Mouse (Mus musculus): ENCODE measurements around the gene Map3k13. TPM values are rescaled to one million over a fixed set of nuclear protein-coding genes. Genes with fewer than 3 reads are reported as not detected.

Gene Map3k13
- polyA plus RNA-seq, 1 experiment from 2014 or later: 3.5 TPM

DNA sequence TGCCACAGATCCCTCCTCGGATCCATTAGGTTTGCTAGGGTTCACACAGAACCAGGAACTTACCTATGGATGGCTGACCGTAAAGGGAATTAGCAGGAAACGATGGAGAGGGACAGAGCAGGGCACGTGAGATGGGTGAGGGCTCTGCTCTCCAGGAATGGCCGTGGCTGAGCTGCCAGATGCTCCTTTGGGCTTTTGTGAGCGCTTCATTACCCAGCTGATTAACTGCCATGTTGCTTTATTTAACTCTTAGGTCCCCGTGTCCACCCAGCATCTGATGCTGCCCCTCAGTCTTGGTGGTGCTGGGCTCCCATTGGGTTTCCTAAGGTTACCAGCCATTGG lies 21.5 kb downstream of the Map3k13 start:
- no peak overlapping the region for H3K9ac ChIP-seq (ENCODE audit: low read length)
- H3K4me2 ChIP-seq (ENCODE audit: low read depth, low read length, severe bottlenecking): no peak overlapping the region
- H3K27me3 ChIP-seq (ENCODE audit: control insufficient read depth, insufficient read depth, low read length): no peaks in the 10 kb centered on the region
- no peaks in the 10 kb centered on the region for H3K9me3 ChIP-seq (ENCODE audit: control insufficient read depth, low read length)
- ATAC-seq (replicated peaks; ENCODE audit: low FRiP score) (no peak), DNase-seq (ENCODE audit: low spot score) (no peak)
- no peak overlapping the region for H3K27ac ChIP-seq (ENCODE audit: low read depth, low read length)
- H3K36me3 ChIP-seq (ENCODE audit: control insufficient read depth, insufficient read depth, low read length): no peaks in the 10 kb centered on the region
- no peak overlapping the region for H3K4me3 ChIP-seq (ENCODE audit: low read depth, low read length)
- H3K4me1 ChIP-seq (replicated peaks; ENCODE audit: control insufficient read depth, insufficient read depth, low read length): no peaks in the 10 kb centered on the region
- WGBS: 60% methylated on average over 7 of the region's 7 CpGs

GRCm38 (mm10) chr16:21818132-21818531 lies 24.0 kb downstream of the Map3k13 start:
- Histone ChIP-seq H3K27ac (ENCODE audit: low read depth, low read length) (no peak overlapping the region), H3K4me3 (ENCODE audit: low read depth, low read length) (no peak overlapping the region), H3K4me2 (ENCODE audit: low read depth, low read length, severe bottlenecking) (no peak overlapping the region), H3K9me3 (ENCODE audit: control insufficient read depth, low read length) (no peaks in the 10 kb centered on the region), H3K36me3 (ENCODE audit: control insufficient read depth, insufficient read depth, low read length) (no peaks in the 10 kb centered on the region), H3K9ac (ENCODE audit: low read length) (no peak overlapping the region), H3K4me1 (replicated peaks; ENCODE audit: control insufficient read depth, insufficient read depth, low read length) (no peaks in the 10 kb centered on the region), H3K27me3 (ENCODE audit: control insufficient read depth, insufficient read depth, low read length) (no peaks in the 10 kb centered on the region)
- 52% methylated on average over 9 of the region's 9 CpGs for WGBS
- DNase-seq (ENCODE audit: low spot score) (no peak), ATAC-seq (replicated peaks; ENCODE audit: low FRiP score) (no peak)

DNA sequence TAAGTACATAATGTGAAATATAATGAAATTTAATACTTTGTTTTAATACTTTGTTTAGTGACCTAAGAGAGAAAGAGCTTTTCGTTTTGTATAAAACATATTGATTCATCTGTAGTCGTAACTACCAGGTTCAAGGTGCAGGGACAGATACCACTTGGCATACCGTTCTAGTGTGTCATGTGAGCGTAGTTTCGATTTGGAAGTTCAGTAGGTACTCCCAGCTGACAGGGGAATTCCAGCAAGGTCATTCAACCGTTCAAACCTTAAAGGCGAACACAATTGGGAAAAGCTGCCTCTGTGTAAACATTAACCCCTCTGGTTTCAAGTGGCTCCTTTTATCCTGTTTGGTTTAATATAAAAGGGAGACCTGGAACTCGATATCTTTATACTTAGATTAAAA lies 24.5 kb downstream of the Map3k13 start:
- no peak overlapping the region for H3K4me2 ChIP-seq (ENCODE audit: low read depth, low read length, severe bottlenecking)
- WGBS: 62% methylated on average over 8 of the region's 8 CpGs
- no peak overlapping the region for H3K9ac ChIP-seq (ENCODE audit: low read length)
- no peak for DNase-seq (ENCODE audit: low spot score)
- no peaks in the 10 kb centered on the region for H3K9me3 ChIP-seq (ENCODE audit: control insufficient read depth, low read length)
- H3K4me3 ChIP-seq (ENCODE audit: low read depth, low read length): no peak overlapping the region
- no peak overlapping the region for H3K27ac ChIP-seq (ENCODE audit: low read depth, low read length)
- ATAC-seq (replicated peaks; ENCODE audit: low FRiP score): no peak
- H3K4me1 ChIP-seq (replicated peaks; ENCODE audit: control insufficient read depth, insufficient read depth, low read length): no peaks in the 10 kb centered on the region
- H3K27me3 ChIP-seq (ENCODE audit: control insufficient read depth, insufficient read depth, low read length): no peaks in the 10 kb centered on the region
- H3K36me3 ChIP-seq (ENCODE audit: control insufficient read depth, insufficient read depth, low read length): no peaks in the 10 kb centered on the region

DNA sequence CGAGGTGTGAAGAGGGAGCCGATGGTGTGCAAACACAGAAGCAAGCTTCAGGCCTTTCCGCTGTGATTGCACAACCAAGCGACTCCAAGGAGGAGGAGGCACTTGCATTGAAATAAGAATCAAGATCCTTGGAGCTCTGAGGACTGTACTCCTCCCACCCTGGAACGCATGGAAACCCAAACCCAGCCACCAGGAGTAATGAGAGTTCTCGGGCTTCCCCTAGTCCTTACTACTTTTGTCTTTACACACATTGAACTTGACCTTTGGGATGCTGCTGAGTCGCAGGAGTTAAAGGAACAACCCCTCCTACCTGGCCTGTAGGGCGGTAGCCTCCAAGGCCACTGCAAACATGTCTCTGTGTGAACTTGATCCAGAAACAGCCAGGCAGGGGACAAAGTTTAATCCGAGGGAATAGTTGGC lies 31.5 kb downstream of the Map3k13 start:
- WGBS: 77% methylated on average over 9 of the region's 9 CpGs
- no peak overlapping the region for H3K27ac ChIP-seq (ENCODE audit: low read depth, low read length)

GRCm38 (mm10) chr16:21827153-21827552 lies 33.0 kb downstream of the Map3k13 start:
- no peak overlapping the region for H3K4me3 ChIP-seq (ENCODE audit: low read depth, low read length)

More for the DNA sequence above, 31.5 kb downstream of the Map3k13 start:
- H3K36me3 ChIP-seq (ENCODE audit: control insufficient read depth, insufficient read depth, low read length): no peaks in the 10 kb centered on the region
- H3K4me2 ChIP-seq (ENCODE audit: low read depth, low read length, severe bottlenecking): no peak overlapping the region
- no peaks in the 10 kb centered on the region; the same call in 1 of the 2 replicates for H3K4me1 ChIP-seq (replicated peaks; ENCODE audit: control insufficient read depth, insufficient read depth, low read length)
- H3K4me3 ChIP-seq (ENCODE audit: low read depth, low read length): no peak overlapping the region
- ATAC-seq (replicated peaks; ENCODE audit: low FRiP score): no peak
- H3K27me3 ChIP-seq (ENCODE audit: control insufficient read depth, insufficient read depth, low read length): no peaks in the 10 kb centered on the region
- DNase-seq (ENCODE audit: low spot score): no peak
- no peaks in the 10 kb centered on the region for H3K9me3 ChIP-seq (ENCODE audit: control insufficient read depth, low read length)
- H3K9ac ChIP-seq (ENCODE audit: low read length): no peak overlapping the region

DNA sequence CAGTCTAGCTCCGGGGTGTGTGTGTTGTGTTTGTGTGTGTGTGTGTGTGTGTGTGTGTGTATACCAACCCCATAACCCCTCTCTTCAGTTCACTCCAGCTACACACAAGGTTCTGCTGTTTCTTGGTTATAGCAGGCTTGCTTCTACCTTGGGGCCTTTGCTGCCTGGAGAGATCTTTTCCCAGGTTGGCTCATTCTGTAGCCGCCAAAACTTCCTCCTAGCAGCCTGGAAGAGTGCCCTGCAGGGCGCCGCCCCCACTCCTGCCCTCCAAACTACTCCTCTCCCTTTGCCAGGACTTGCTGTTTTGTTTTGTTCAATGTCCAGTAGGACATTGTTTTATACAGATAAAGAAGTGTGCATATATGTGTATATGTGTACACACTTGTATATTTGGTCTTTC lies 33.4 kb downstream of the Map3k13 start:
- Histone ChIP-seq H3K27ac (ENCODE audit: low read depth, low read length) (no peak overlapping the region), H3K27me3 (ENCODE audit: control insufficient read depth, insufficient read depth, low read length) (no peaks in the 10 kb centered on the region), H3K4me1 (replicated peaks; ENCODE audit: control insufficient read depth, insufficient read depth, low read length) (no peaks in the 10 kb centered on the region; the same call in 1 of the 2 replicates), H3K9me3 (ENCODE audit: control insufficient read depth, low read length) (no peaks in the 10 kb centered on the region), H3K9ac (ENCODE audit: low read length) (no peak overlapping the region), H3K4me3 (ENCODE audit: low read depth, low read length) (no peak overlapping the region), H3K4me2 (ENCODE audit: low read depth, low read length, severe bottlenecking) (no peak overlapping the region), H3K36me3 (ENCODE audit: control insufficient read depth, insufficient read depth, low read length) (no peaks in the 10 kb centered on the region)
- no peak for DNase-seq (ENCODE audit: low spot score)
- WGBS: 79% methylated on average over 4 of the region's 4 CpGs
- no peak for ATAC-seq (replicated peaks; ENCODE audit: low FRiP score)

More at GRCm38 (mm10) chr16:21827153-21827552, 33.0 kb downstream of the Map3k13 start:
- DNase-seq (ENCODE audit: low spot score) (no peak), ATAC-seq (replicated peaks; ENCODE audit: low FRiP score) (no peak)
- Histone ChIP-seq H3K9me3 (ENCODE audit: control insufficient read depth, low read length) (no peaks in the 10 kb centered on the region), H3K27ac (ENCODE audit: low read depth, low read length) (no peak overlapping the region), H3K4me2 (ENCODE audit: low read depth, low read length, severe bottlenecking) (no peak overlapping the region), H3K36me3 (ENCODE audit: control insufficient read depth, insufficient read depth, low read length) (no peaks in the 10 kb centered on the region), H3K4me1 (replicated peaks; ENCODE audit: control insufficient read depth, insufficient read depth, low read length) (no peaks in the 10 kb centered on the region; the same call in 1 of the 2 replicates), H3K9ac (ENCODE audit: low read length) (no peak overlapping the region), H3K27me3 (ENCODE audit: control insufficient read depth, insufficient read depth, low read length) (no peaks in the 10 kb centered on the region)
- WGBS: 85% methylated on average over 4 of the region's 4 CpGs

DNA sequence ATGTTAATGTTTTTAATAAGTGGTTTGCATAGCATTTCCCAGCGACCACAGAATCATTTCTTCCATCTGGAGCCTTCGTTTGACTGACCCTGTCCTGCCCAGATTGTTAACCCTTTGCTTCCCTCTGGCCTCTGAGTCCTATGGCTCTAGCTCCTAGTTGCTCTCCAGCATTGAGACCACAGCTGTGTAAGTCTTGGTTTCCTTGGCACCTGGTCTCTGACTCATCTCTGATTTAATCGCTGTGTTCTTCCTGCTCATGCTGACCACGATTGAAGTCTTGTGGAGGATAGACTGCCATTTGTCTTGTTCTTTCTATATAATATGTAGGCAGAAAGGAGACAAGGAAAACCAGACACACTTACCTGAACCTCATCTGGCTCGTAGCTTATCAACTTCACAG lies 35.6 kb downstream of the Map3k13 start:
- no peak overlapping the region for H3K4me2 ChIP-seq (ENCODE audit: low read depth, low read length, severe bottlenecking)
- H3K4me3 ChIP-seq (ENCODE audit: low read depth, low read length): no peak overlapping the region
- no peaks in the 10 kb centered on the region; the same call in 1 of the 2 replicates for H3K4me1 ChIP-seq (replicated peaks; ENCODE audit: control insufficient read depth, insufficient read depth, low read length)
- no peaks in the 10 kb centered on the region for H3K27me3 ChIP-seq (ENCODE audit: control insufficient read depth, insufficient read depth, low read length)
- no peak overlapping the region for H3K9ac ChIP-seq (ENCODE audit: low read length)
- no peak overlapping the region for H3K27ac ChIP-seq (ENCODE audit: low read depth, low read length)
- no peaks in the 10 kb centered on the region for H3K36me3 ChIP-seq (ENCODE audit: control insufficient read depth, insufficient read depth, low read length)
- no peak for DNase-seq (ENCODE audit: low spot score)
- no peaks in the 10 kb centered on the region for H3K9me3 ChIP-seq (ENCODE audit: control insufficient read depth, low read length)
- ATAC-seq (replicated peaks; ENCODE audit: low FRiP score): no peak
- 45% methylated on average over 5 of the region's 5 CpGs for WGBS

DNA sequence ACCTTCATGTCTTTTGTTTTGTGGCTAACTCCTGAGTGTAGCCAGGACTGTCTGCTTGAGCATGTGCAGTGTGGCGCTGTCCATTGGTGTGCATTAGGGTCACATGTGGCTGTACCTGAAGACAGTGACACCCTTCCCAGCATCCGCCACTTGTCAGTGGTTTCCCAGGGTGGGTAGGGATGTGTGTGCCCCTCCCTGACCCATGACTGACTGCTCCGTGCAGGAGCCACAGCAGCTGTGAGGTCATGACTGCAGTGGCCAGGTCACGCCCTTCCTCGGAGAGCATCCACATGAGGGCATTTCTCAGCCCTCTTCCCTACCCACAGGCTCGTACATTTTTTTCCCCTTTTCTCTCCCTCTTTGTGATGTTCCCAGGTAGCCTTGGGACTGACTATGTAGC lies 36.6 kb downstream of the Map3k13 start:
- Histone ChIP-seq H3K9ac (ENCODE audit: low read length) (no peak overlapping the region), H3K4me1 (replicated peaks; ENCODE audit: control insufficient read depth, insufficient read depth, low read length) (no peaks in the 10 kb centered on the region; the same call in 1 of the 2 replicates), H3K4me2 (ENCODE audit: low read depth, low read length, severe bottlenecking) (no peak overlapping the region), H3K27me3 (ENCODE audit: control insufficient read depth, insufficient read depth, low read length) (no peaks in the 10 kb centered on the region), H3K4me3 (ENCODE audit: low read depth, low read length) (no peak overlapping the region), H3K9me3 (ENCODE audit: control insufficient read depth, low read length) (no peaks in the 10 kb centered on the region), H3K27ac (ENCODE audit: low read depth, low read length) (no peak overlapping the region), H3K36me3 (ENCODE audit: control insufficient read depth, insufficient read depth, low read length) (no peaks in the 10 kb centered on the region)
- no peak for DNase-seq (ENCODE audit: low spot score)
- no peak for ATAC-seq (replicated peaks; ENCODE audit: low FRiP score)
- WGBS: 73% methylated on average over 6 of the region's 6 CpGs

- Histone ChIP-seq H3K4me1 (replicated peaks; ENCODE audit: control insufficient read depth, insufficient read depth, low read length) (no peaks in the 10 kb centered on the region; the same call in 1 of the 2 replicates), H3K36me3 (ENCODE audit: control insufficient read depth, insufficient read depth, low read length) (no peaks in the 10 kb centered on the region)
- 84% methylated on average over 5 of the region's 5 CpGs for WGBS
Measured at GRCm38 (mm10) chr16:21831764-21832163, 37.6 kb downstream of the Map3k13 start.

More at GRCm38 (mm10) chr16:21831764-21832163, 37.6 kb downstream of the Map3k13 start:
- Histone ChIP-seq H3K4me2 (ENCODE audit: low read depth, low read length, severe bottlenecking) (no peak overlapping the region), H3K4me3 (ENCODE audit: low read depth, low read length) (no peak overlapping the region), H3K9me3 (ENCODE audit: control insufficient read depth, low read length) (no peaks in the 10 kb centered on the region), H3K27ac (ENCODE audit: low read depth, low read length) (no peak overlapping the region), H3K9ac (ENCODE audit: low read length) (no peak overlapping the region), H3K27me3 (ENCODE audit: control insufficient read depth, insufficient read depth, low read length) (no peaks in the 10 kb centered on the region)
- no peak for DNase-seq (ENCODE audit: low spot score)
- ATAC-seq (replicated peaks; ENCODE audit: low FRiP score): no peak
